Mouse (Mus musculus) retina, postnatal 1 day (tissue): ENCODE results near the gene Pik3c2b.
A peak's percentile ranks its signal among the peaks of the same experiment; 100 is the strongest.

Experiments used
- DNase-seq: peaks from one replicate; pipeline ENCODE4 v3.0.0-alpha.2; 2012

The Pik3c2b gene

DNA sequence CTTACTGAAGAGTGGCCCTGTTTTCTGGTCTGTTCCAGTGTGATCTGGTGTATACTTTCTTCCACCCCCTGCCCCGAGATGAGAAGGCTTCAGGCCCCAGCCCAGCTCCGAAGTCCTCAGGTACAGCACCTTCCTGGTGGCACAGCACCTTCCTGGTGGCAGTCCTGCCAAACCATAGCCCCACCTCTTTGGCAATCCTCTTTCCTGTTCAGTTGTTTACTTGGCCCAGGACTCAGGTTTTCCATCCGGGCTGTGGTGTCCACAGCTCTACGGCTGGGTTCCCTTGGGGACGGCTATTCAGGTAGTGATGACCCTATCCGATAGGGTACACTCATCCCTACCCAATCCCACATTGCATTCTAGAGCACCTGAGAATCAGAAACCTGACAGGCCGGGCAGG is 57.8 kb downstream of the Pik3c2b start:
- no peak for DNase-seq

- DNase-seq = no peak
Measured at GRCm38 (mm10) chr1:133103871-133104270, 58.4 kb downstream of the Pik3c2b start.

GRCm38 (mm10) chr1:133116108-133116507 is 70.6 kb downstream of the Pik3c2b start:
- DNase-seq = no peak

GRCm38 (mm10) chr1:133118127-133118526 is 72.7 kb downstream of the Pik3c2b start:
- peak; percentile 29 for DNase-seq

DNA sequence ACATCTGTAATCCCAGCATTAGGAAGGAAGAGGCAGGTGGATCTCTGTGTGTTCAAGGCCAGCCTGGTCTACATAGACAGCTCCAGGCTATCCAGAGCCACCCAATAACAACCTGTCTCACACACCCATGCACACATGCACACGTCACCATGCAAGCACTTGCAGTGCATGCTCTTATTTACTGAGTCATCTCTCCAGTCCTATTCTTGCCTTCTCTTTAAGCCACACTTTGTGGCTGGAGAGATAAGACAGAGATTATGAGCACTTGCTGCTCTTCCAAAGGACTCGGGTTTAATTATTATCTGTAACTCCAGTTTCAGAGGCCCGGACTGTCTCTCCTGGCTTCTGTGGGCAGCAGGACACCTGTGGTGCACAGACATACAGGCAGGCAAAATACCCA is 73.4 kb downstream of the Pik3c2b start:
- DNase-seq = no peak

- no peak for DNase-seq
Measured at GRCm38 (mm10) chr1:133119931-133120712, 74.7 kb downstream of the Pik3c2b start.

- DNase-seq = no peak
Measured at GRCm38 (mm10) chr1:133121246-133121645, 75.8 kb downstream of the Pik3c2b start.

GRCm38 (mm10) chr1:133124137-133124536 is 78.7 kb downstream of the Pik3c2b start:
- DNase-seq = no peak

GRCm38 (mm10) chr1:133125640-133126364 is 80.3 kb downstream of the Pik3c2b start:
- no peak for DNase-seq

DNA sequence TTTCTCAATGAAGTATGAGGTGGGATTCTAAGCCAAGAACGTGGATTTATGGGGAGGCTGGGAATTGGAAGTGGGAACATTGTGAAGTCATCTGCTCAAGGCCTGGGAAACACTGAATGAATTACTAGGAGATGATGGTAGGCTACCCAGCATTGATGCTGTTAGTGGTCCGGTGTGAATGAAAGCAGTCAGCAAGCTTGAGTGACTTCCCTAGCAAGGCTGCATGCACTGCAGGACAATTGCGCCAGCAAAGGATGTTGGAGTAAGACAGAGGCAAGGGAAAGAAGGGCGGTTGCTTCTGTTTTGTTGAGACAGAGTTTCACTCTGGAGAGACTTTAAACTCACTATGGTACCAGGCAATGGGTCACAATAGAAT is 80.9 kb downstream of the Pik3c2b start:
- DNase-seq = no peak

- no peak for DNase-seq
Measured at GRCm38 (mm10) chr1:133127328-133127727, 81.9 kb downstream of the Pik3c2b start.

DNA sequence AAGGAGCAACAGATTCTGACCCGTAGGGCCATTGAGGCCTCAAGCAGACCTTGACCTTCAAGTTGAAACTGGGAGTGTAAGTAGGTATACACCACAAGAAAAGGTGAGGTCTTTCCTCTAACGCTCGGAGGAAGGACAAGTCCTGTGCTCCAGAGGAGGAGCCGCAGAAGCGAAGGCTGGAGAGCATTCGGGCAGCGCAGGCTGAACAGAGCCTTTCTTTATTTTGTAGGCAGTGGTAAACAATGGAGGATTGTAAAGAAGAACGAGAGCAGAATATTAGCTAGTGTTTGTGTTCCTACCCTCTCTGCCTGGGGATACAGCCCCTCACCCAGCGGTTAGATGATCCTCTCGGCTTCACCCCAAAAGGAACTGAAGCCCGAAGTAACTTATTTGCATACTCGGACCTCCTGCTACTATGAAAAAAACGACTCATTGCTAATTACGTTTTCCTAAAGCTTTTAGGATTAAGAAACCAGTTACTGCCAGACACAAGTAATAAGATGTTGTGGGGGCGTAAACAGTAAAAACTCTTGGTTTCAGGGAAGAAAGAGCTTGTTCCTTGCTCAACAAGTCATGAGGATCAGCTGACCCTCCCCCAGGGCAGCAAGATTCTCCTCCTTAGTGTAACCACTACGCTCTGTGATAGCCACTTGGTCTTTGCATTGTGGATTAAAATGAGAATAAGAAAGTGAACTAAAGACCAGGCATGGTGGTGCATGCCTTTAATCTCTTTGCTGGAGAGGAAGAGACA is 84.2 kb downstream of the Pik3c2b start:
- DNase-seq = no peak

GRCm38 (mm10) chr1:133130638-133131560 is 85.4 kb downstream of the Pik3c2b start, which contains the start of gene Ppp1r15b:
TSS of gene Ppp1r15b (plus strand) at chr1:133131143.
- peak; percentile 99 for DNase-seq

DNA sequence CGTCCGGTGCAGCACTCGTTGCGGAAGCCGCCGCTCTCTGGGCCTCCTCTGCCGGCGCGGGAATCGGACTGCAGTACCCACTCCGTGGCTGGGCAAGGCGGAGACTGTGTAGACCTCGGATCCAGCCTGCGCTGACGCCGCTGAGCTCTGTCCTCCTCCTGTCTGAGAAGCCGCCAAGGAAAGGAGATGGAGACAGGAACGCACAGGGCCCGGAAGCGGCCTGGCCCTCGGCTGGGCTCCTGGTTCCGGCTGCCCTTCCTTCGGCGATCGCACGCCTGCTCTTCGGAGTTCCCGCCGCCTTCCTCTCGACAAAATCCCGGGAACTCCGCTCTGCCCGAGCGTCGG is 86.1 kb downstream of the Pik3c2b start:
- DNase-seq = no peak

DNA sequence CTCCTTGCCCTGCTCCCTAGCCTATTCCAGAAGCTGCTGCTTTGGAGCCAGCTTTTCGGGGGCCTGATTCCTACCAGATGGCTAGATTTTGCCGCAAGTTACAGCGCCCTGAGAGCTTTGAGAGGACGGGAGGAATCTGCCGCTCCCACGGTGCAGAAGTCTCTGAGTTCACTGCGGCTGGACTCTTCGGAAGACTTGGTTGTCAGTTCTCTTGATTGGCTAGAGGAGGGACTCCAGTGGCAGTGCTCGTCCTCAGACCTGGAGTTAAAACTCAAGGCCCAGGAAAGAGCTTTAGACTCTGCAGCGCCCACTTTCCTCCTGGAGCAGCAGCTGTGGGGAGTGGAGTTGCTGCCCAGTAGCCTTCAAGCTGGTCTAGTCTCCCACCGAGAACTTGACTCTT is 86.5 kb downstream of the Pik3c2b start:
- DNase-seq = peak; percentile 34

DNA sequence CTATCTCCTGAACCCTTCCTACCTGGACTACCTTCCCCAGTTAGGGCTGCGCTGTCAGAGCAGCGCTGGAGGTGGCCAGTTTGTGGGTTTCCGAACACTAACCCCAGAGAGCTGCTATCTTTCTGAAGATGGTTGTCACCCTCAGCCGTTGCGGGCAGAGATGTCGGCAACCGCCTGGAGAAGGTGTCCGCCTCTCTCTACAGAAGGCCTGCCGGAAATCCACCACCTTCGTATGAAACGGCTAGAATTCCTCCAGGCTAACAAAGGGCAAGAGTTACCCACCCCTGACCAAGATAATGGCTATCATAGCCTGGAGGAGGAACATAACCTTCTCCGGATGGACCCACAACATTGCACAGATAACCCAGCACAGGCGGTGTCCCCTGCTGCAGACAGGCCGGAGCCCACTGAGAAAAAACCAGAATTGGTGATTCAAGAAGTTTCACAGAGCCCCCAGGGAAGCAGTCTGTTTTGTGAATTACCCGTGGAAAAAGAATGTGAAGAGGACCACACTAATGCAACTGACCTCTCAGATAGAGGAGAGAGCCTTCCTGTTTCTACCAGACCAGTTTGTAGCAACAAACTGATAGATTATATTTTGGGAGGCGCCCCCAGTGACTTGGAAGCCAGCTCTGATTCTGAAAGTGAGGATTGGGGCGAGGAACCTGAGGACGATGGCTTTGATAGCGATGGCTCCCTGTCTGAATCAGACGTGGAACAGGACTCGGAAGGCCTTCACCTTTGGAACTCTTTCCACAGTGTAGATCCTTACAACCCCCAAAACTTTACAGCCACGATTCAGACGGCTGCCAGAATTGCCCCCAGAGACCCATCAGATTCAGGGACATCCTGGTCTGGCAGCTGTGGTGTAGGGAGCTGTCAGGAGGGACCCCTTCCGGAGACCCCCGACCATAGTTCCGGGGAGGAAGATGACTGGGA is 87.2 kb downstream of the Pik3c2b start:
- DNase-seq = no peak

- DNase-seq = no peak
Measured at GRCm38 (mm10) chr1:133133425-133133824, 88.0 kb downstream of the Pik3c2b start.

DNA sequence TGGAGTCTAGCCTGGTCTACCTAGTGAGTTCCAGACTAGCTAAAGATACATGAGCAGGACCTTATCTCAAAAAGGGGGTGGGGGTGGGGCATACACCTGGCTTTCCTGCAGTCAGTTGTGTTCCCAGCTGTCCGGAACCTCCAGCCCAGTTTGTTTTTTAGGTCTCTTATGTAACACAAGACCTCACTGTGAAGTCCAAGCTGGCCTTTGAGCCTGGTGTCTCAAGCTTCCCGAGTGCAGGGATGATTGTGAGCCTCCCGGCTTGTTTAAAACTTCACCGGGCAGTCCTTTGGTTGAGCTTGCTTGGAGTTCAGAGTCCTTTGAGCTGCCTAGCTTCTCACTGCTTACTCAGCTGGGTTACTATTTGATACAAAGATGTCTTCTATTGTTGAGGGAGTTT is 88.6 kb downstream of the Pik3c2b start:
- DNase-seq = no peak

GRCm38 (mm10) chr1:133134881-133135280 is 89.4 kb downstream of the Pik3c2b start:
- no peak for DNase-seq

DNA sequence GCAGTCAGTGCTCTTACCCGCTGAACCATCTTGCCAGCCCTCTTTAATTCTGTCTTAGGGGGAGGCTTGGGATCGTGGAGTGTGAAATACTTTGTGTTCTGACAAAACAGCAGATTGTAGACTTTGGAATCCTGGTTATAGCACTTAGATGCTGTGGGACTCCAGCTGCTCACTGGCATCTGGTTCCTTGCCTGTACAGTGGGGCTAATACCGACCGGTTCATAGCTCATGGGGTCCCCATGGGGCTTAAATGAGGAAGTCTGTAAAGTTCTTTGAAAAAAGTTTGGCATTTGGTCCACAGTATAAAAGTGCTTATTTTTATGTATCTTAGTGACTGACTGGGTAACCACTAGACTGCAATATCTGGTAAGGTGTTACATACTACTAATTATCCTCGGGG is 90.3 kb downstream of the Pik3c2b start:
- DNase-seq = no peak

GRCm38 (mm10) chr1:133138401-133138800 is 92.9 kb downstream of the Pik3c2b start:
- DNase-seq = no peak
